Mouse (Mus musculus) 416B (cell line): ENCODE measurements at regions not wholly inside any gene's neighbourhood (a gene's known extent, or its start where the extent isn't known, plus 50 kb on each side); places are given as distances from the start of the nearest gene placed in this dataset.

ENCODE experiments used
- DNase-seq: peaks from one replicate; pipeline ENCODE4 v3.0.0; 2011; ENCODE audit warnings: low read depth

DNA sequence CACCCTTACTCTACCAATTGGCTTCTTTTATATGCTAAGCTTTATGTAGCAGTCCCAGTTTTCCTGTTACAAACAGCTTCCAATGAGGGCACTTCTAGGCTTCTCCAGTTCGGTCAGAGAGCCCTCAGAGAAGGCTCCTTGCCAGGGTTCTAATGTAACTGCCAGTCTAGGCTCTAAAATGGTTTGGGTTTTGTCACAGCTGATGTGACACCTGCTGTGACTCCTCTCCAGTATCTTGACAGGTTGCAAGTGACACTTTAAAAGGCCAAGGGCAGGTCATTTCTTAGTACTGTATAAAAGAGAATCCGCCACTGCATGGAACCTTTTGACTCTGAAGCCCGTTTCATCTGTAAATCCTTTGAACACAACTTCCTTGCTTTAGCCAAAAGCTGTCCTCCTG, 54.0 kb upstream of the Nedd9 start:
- DNase-seq, result no peak

DNA sequence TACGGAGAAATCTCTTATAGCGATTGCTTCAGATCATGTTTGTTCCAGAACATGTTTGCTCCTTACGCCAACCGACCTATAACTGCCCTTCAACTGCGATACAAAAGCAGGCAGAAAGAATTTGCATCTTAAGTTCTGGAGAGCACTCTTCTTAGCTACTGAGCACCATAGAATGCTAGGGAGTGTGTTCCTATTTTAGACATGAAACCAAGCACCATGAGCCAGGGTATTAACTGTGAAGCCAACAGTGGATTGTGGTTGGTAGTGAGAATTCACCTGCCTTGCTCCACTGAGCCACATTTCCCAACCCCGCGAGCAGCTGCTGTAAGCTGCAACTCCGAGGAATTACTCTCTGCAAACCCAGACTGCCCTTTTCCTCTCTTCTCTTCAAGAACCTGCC, 58.9 kb upstream of the Nedd9 start:
- no peak for DNase-seq

DNA sequence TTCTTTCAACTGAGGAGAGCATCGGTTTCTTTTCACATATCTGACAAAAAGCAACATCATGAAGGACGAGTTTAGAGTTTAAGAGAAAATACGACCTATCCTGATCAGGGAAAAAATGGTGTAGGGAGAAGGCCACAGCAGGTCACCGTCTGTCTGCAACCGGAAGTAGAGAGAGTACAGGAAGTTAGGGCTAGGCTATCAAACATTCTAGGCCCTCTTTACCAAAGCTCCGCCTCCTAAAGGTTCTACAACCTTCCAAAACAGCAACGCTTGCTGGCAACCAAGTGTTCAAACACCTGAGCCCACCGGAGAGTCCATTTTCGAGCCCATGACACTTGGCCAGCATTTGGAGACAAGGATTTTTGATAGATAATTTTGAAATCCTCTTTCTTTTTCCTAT, 59.2 kb upstream of the Tmem170b start:
- DNase-seq, result peak; percentile 19

DNA sequence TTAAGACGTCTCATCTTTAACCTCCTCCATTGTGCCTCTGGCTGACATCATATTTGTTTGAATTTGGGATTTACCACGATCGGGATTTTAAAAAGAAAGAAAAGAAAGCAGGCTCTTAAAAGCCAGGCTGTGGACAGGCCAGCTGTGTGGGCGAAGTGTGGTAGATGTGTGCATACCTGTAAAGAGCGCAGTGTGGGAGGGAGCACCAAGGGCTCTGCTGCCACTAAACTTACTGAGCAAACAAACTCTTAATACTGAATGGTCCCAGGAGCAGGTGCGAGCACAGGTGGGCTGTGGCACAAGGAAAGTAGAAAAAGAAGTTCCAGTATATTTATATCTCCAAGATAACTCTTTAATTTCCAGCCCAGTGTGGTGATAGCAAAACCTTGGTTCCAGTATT, 56.4 kb upstream of the Tmem170b start:
- no peak for DNase-seq

DNA sequence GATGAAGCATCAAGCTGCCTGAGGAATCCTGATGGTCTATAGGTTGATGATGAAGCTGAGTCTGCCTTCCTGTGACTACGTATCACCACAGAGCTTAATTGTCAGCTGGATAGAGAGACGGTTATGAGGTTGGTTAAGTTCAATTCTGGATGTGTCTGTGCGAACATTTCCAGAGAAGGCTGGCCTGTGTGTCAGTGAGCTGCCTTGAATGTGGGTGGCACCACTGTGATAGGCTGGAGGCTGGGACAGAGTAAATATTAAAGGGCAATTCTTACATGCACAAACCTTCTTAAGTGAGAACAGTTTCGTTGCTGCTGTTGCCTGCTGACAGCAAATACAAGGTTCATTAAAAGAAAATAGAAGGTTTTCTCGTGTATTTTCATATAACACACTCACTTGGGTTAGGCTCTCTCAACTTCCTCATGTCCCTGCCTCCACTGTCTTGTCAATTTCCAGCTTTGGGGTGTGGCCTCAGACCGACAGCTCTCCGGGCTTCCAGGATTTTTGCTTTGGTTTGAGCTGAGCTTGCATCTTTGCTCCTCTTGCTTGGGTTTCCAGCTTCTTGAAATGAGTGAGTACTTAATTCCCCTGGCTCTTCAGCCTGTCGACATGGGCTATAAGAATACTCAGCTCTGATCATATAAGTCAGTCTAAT, 55.3 kb upstream of the Tmem170b start:
- no peak for DNase-seq

DNA sequence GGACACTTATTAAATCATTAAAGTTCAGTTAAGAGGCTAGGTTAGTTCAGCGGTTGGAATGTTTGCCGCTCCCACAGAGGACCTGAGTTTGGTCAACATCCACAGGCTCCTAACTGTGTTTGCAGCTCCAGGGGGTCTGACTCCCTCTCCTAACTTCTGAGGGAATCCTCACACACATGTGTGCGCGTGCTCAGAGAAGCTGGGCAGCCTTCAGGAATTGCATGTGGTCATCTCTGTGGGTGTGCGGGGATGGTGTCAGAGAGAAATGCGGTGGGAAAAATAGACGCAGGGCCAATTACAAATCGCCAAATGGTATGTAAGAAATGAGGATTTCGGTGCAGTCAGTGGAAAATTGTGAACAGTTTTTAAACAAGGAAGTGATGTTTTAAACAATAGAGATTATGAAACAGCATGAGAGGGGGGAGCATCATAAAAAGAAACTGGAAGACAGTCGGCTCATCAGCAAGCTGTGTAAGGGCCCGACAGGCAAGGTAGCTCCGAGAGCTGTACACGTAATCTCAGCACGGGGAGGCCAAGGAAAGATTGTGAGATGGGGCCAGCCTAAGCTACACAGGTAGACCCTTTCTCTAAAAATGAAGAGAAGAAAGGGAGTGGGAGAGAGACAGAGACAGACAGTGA, 53.9 kb upstream of the Tmem170b start:
- DNase-seq, result peak; percentile 14

DNA sequence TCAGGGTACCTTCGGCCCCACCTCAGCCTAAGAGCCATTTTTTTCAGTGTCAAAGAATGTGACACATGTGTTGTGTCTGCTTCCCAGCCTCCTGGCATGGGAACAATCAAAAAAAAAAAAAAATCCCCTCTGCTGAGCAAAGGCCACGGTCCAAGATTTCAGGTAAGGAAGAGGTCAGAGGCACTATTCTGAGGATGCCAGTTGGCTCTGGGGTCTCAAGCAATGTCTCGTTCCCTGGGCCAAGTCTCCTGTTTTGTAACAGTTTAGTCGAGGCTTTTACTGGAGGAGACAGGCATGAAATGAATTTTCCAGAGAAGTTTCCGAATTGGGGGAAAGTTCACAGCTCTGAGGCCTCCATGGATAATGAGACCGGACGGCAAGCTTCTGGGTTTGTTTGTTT, 51.3 kb upstream of the Tmem170b start:
- DNase-seq, result no peak
